Mouse (Mus musculus) fibroblast of lung, adult 2 months (primary cell): ENCODE results near the gene Selenom.

ENCODE experiments used
- DNase-seq: peaks from one replicate; pipeline ENCODE4 v3.0.0-alpha.2; 2011; ENCODE audit warnings: low read depth

Gene Selenom

DNA sequence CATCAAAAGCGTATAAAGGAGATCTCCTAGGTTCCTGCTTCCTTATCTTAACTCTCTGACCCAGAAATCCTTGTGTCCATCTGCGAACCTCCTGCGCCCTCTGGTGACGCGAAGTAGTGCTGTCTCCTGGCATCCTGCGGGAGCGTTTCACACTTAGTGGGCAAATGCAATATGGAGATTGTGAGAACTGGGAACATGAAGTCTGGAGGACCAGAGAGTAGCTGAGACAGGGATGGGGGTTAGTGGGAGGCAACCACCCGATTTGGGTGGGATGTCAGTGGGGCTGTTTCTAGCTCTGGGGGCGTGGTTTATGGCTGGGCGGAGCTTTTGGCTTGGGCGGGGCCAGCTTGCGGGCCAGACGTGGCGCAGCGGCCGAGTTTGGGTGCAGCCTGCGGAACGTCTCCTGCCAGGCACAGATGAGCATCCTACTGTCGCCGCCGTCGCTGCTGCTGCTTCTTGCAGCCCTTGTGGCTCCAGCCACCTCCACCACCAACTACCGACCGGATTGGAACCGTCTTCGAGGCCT, at the start of gene Selenom:
Gene Selenom, plus strand, starts transcription at position 156 of the 526 bp plus-strand sequence.
- peak; percentile 86 for DNase-seq

DNA sequence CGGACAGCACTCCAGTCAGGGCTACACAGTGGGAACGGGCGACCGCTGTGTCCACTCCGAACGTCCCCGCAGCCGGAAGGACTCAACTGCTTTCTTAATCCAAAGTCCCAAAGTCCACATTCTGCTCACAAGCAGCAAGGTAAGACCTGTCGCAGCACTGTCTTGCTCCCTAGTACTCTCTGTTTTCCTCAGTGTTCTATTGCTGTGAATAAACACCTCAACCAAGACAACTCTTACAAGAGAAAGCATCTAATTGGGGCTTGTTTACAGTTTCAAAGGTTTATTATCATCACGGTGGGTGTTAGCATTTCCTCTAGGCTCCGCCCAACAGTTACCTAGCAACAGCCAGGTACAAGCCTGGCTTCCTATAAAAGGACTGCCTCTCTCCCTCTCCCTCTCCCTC, 43.0 kb upstream of the Selenom start:
- DNase-seq: no peak

DNA sequence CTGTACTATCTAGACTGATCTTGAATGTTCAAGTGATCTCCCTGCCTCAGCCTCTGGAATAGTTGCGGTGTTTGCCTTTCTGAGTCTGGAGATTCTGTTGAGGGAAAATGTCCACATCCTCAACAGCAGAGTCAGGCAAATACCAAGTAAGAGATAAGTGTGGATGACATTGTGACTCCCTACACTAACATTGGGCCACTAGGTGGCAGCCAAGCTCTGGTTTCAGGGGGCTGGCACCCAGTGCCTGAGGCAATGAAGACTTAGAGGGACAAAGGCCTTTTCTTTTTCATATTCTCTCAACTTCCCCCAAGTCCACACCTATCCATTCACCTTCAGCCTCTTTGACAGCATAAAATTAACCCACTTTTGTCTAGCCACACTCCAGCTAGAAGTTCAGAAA, 42.0 kb upstream of the Selenom start:
- peak; percentile 54 for DNase-seq

DNA sequence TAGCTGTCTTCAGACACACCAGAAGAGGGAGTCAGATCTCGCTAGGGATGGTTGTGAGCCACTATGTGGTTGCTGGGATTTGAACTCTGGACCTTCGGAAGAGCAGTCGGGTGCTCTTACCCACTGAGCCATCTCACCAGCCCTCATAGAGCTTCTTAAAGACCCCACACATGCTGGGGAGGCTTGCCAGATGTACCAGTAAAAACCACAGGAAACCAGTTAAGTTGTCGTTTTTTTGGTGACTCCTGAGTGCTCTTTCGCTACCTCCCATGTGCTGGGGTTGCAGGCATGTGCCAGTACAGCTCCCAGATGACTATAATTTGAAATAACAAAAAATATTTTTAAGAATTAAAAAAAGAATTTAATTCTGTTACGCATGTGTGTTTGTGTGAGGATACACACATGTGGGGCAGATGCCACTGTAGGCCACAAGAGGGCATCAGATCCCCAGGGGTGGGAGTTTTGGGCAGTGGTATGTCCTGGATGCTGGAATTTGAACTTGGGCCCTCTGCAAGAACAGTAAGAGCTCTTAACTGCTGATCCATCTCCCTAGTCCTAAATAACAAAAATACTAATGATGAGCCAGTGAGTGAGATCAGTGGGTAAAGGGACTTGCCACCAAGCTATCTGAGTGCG, 39.9 kb upstream of the Selenom start:
- DNase-seq: no peak

DNA sequence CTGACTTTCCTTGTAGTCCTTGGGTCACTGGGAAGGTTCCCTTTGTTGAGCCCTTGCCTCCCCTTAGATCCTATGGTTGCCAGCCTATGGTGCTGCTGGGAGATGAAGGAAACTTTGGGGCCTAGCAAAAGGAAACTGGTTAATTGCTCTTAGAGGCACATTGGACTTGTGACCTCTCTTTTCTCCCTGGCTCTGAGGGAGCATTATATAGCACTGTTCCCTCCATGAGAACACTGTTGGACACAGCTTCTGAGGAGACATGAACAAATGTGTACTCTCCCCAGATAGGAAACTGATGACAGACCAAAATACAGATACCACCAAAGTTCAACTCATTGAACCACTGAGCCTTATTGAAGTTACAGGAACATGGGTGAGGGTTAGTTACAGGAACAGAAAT, 39.0 kb upstream of the Selenom start:
- no peak for DNase-seq

DNA sequence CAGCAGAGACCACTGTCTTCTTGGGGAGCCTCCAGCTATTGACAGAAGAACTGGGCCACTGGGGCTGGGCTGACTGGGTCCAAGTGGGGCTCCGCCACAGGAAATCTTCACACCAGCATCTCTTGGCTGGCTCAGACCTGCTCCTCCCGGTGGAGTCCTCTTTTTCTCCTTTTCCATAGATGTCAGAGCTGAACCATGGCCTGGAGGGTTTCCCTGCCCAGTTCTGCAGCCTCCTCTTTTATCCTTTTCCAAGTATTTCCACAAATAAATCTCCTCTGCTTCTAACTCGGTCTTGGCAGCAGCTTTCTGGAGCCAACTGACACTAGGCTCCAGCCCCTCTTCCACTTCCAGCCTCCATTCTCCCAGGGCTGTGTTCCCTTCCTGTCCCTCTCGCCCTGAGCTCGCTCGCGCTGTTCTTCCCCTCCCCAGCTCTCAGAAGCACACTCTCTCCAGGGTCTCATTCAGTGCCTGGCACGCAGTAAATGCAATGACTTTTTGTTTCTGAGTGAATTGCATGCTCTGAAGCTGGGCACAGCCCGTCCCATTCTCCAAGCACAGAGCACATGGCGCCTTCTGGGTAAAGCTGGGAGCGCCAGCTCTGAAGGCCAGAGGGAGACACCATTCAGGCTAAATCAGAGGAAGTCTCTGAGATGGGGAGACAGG, 30.4 kb upstream of the Selenom start:
- DNase-seq: no peak

DNA sequence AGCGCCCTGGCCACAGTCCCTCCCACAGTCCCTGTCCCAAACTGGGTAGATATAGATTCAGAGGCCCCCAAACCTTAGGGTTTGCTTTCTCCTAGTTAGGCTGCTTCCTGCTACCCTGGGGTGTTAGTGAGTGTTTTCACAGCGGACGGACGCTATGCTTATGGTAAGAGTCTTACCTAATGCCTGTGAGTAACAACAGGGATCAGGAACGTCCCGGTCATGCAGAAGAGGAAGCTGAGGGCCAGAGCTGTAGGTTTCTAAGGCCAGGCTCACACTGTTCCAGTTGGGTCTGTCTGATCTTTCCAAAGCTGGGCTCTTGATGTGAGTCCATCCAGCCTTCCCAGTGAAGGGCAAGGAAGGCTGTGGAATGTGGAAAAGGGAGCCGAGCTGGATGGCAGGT, 28.1 kb upstream of the Selenom start:
- no peak for DNase-seq

DNA sequence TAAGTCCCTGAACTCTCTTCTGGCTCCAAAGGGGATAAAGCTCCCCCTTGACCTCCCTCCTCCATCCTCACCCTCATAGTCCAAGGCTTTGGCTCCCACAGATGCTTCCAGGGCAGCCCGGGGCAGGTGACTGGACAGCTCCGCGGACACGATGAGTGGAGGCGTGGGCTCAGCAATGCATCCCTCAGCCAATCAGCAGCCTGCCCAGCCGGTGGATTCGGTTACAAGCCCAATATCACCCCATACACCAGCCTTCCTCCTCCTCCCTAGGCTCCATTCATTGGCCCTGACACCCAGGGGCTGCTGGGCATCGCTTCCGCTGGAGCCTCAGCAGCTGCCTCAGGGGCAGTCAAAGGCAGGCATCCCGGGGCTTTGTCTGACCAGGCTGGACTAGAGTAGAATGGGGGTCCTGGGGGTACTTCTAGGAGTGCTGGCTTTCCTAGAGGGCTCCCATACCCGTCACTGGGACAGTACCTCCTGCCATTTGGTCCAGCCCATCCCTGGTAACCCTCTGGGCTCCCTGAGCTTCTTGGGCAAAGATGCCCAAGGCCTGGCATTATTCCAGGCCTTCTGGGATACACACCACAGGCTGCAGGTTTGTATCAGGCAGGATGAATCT, 26.4 kb upstream of the Selenom start, which contains the start of gene Pla2g3:
Gene Pla2g3, plus strand, starts transcription at position 333 of the 619 bp plus-strand sequence.
- DNase-seq: no peak

DNA sequence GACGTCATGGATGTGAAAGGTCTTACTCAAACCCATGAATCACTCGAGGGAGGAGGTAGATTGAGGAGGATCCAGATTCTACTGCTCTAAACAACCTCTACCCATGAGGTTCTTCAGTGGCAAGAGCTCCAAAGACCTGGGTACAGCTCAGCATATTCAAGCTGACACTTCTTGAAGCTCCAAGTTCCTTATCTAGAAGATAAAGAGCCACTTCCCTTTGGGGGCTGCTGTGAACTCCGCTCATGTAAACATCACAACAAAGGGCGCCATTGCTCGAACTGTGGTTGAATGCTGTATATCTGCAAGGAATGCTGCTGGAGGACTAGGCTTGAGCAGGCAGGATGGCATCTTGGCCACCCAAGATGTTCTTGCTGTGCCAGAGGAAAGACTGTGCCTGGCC, 25.4 kb upstream of the Selenom start:
- DNase-seq: no peak

DNA sequence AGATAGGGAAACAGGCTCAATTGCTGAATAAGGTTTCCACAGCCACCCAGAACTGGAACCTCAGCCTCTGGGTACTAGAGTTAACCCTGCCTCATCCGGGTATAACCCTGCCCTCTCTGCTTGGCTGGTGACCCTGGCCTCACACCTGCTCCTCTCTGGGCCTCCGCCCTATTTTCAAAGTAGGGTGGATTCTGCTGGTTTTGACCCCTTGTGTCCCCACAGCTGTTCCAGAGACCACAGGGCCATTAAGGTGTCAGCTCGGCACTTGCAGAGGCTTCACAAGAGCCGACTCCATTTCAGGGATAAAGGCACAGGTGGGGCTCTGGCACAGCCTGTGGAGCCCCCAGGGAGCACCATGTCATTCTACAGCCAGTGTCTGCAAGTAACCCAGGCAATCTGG, 21.7 kb upstream of the Selenom start:
- DNase-seq: no peak

DNA sequence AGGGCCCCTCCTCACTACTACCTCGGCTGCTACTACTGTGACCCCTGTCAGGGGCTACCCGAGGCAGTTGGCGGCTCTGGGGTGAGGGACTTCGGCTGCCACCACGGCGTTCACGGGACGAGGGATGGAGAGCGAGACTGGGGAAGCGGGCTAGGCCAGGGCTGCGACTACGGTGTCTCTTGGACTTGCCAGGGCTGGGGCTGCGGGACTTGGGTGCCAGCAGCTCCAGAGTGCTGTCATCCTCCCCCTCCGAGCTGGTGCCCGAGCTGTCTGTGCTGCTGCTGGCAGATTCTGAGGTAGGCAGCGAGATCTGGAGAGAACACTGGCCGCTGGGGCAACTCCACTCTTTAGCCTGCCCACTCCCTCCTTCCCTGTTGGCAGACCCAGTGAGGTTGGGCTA, 19.6 kb upstream of the Selenom start:
- no peak for DNase-seq

DNA sequence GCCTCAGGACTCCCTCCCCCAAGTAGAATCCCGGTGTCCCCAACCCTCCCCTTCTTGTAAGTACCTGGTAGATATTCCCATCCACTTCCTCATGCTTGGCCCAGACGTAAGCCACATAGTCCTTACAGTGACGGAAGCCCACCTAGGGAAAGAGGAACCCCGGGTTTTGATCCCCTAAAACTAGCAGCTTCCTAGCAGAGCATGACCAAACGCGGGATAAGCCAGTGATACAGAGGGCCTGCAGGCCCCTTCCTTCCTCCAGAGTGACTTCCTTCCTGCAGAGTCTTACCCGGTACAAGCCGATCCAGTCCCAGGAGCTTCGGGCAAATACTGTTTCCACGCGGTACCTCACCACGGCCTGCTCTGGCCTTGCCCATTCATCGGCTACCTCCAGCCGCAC, 19.0 kb upstream of the Selenom start:
- DNase-seq: no peak

DNA sequence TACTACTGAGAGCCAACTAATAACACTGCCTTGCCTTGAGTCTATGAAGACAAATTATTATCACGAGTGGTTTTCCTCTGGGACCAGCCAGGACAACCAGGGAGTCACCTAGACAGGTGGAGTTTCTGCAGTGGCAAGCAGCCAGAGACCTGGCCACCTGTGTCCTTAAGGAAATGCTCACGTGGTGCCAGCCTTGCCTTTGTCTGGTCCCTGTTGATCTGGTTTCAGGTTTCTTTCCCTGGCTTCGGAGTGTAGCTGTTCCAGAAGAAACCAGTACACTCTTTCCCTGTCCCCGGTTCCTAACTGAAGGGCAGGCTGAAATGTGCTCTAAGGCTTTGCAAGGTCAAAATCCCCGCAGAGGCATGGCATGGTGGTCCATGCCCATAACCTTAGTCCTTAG, 17.7 kb upstream of the Selenom start:
- no peak for DNase-seq

DNA sequence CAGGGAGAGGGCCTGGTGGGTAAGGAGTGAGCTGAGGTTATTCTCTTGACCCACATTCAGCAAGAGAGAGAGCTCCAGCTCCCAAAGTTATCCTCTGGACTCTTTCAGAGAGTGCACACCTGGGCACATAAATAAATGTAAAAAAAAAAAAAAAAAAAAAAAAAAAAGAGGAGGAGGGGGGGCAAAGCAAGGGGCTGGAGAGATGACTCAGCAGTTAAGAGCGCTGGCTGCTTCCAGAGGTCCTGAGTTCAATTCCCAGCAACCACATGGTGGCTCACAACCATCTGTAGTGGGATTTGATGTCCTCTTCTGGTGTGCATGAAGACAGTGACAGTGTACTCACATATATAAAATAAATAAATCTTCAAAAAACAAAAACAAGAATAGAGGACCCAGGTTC, 17.2 kb upstream of the Selenom start:
- DNase-seq: no peak

DNA sequence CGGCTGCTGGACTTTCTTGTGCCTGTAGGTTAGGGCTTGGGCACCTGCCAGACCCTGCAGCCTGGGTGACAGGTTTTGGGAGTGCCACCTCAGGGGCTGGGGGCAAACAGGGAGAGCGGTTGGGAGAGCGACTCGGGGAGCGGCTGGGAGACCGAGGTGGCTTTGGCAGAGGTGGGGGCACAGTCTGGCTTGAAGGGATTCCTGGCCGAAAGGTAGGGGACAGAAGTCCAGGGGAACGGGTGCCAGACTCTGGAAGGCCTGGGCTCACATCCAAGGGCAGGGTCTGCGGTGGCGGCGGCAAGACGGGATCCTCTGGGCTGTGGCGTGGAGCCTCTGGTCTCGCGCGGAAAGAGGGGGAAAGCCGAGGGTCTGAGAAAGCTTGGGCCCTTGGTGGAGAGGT, 12.4 kb upstream of the Selenom start:
- DNase-seq: no peak

DNA sequence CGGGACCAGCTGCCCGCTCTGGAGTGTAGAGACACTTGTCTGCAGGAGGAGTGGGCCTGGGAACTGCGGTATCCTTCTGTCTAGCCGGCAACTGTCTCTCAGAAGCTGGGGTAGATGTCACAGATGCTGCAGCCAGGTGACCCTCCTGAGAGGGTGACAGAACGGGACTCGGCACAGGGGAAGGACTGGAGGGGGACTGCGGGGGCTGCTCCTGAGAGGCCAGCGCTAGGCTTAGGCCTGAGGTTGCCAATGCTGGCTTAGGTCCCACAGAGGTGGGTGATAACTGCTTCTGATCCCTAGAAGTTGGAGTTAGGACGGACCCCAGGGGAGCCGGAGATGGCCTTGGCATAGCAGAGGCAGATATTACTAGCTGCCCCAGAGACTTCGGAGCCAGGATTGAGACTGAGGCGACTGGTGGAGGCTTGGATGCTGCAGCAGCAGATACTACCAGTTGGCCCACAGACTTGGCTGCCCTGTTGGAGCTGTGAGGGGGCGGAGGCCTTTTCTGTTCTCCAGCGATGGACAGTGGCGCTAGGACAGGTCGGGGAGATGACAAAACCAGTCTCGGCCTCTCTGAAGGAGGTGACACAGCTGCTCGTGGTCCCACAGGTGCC, 11.9 kb upstream of the Selenom start:
- DNase-seq: no peak

DNA sequence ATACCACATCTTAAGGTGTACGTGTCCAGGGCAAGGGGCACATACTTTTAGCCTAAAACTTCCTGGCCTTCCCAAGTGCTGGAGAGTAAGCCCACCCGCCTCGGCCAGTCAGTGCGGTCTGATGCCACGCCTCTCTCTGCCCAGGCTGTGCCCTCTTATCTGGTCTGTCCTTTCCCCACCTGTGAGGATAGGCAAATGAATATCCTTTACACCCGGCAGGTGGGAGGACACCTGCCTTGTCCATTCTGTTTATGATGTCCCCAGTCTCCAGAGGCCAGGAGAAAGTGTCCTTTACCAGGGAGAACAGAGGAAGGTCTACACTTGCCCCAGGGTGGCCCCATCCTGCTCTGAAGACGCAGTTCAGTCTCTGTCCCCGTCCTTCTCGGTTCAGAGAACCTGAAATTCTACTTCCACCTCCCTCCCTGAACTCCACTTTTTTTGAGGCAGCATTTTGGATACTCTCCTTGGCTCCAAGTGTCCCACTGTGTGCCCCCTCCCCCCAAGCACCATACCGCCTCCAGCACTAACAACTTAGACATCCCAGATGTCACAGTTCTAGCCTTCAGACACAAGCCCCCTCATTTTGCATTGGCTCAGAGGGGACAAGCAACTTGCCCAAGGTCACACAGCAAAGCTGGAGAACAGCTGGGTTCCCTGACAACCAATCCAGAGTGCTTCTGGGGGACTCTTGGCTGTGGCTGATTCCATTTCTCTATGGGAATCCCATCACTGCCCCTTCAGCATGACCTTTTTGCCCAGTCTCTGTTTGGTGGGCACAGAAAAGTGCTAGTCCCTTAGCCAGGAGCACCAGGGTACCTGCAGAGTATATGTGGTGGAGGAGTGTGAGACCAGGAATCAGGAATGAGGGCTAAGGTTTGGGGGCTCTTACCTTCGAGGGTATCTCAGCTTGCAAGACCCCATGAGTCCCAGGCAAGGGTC, 10.5 kb upstream of the Selenom start:
- no peak for DNase-seq

DNA sequence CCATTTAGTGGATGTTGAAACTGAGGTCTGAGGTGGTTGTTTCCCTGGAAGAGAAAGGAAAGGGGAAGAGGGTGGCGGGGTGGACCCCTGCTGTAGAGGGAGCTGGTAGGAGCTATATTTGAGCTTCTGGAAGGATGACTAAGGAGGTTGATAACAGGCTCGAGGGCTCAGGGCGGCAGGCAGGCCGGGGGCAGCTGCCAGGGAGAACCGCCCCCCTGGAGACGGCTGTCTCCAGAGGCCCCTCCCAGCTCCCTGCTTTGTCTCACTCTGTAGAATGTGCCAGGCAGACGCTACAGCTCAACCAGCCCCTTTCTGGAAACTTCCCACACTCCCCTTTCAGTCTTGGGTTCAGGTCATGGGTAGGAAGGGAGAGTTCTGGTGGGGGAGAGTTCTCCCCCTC, 6.3 kb upstream of the Selenom start:
- DNase-seq: no peak

DNA sequence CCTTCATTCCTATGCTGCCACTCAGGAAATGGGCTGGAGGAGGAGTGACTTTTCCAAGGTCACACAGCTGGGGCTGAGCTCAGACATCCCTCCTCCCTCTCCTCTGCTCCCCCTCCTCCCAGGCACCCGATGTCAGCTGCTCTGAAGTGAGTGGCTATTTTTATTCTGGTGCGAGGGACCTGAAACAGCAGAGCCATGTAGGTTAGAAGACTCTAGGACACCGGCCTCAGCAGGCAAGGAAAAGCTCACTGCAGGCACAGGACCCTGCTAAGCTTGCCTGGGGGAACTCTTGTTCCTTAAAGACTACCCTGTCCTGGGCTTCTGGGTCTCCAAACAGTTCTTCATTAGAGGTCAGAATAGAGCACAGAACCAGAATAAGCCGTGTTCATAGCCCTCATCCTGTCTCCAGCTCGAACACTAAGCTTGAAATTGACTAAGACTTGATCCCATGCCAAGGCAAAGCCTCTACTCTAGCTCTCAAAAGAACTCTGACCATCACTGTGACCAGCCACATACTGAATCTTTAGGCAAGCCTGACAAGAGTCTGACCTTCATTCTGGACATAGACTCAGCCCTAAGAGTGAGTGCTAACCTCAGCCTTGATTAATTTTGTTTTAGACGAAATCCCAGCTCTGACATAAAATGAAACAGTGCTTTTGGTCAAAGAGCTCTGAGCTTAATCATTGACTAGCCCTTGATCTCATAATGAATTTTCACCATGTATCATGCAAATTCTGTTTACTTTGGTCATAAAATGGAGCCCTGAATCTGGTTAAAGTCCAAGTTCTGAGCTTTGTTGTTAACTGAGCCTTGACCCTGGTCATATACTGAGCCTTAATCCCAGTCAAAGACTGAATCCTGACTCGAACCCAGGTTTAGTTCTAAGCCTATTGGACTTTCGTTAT, 5.1 kb upstream of the Selenom start:
- DNase-seq: no peak

DNA sequence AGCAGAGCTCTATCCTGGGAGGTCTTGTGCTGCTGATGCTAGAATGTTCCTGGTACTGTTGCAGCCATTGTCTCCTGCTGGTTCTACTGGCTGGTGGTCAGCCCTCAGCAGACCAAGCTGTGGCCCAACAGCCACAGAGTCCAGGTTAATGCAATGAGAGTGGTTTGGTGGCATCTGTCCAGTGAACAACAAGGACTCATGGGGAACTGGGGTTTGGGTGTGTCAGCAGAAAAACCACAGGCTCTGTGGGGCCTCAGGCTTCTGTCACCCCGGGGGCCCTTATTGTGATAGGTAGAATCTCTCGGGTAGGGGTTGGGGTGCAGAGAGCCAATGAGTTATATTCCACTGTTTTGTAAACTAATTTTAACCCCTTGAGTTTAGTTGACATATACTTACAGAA, 4.2 kb upstream of the Selenom start:
- no peak for DNase-seq

DNA sequence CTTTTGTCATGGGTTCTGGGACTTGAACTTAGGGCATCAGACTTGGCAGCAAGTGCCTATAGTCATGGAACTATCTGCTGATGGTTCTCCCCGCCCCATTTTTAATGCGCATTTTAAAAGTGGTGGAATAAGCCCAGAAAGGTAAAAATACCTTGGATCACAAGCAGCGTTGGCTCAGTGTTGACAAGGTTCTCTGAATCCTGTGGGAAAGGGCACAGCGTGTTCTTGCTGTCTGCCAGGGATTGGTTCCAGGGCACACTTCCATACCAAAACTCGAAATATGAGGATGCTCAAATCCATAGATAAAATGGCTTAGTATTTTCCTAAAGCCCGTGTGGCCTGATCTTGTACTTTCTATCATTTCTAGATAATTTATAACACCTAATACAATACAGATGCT, 1.2 kb upstream of the Selenom start:
- no peak for DNase-seq
